Mouse (Mus musculus) G1E (cell line): ENCODE measurements around the gene Rbm25.

Source experiments
- CTCF ChIP-seq: IDR thresholded peaks from 2 replicates; pipeline ENCODE4 v1.5.1; 2012; ENCODE audit warnings: low read depth, low read length, inconsistent platforms, mixed read lengths
- GATA1 ChIP-seq: IDR thresholded peaks from 2 replicates; pipeline ENCODE4 v1.6.1; 2012; ENCODE audit warnings: borderline replicate concordance, low read length, inconsistent platforms, mixed read lengths
- TAL1 ChIP-seq: conservative IDR thresholded peaks from 2 replicates; pipeline ENCODE4 v1.6.1; 2012; ENCODE audit warnings: low read depth, low read length, inconsistent platforms, mixed read lengths

DNA sequence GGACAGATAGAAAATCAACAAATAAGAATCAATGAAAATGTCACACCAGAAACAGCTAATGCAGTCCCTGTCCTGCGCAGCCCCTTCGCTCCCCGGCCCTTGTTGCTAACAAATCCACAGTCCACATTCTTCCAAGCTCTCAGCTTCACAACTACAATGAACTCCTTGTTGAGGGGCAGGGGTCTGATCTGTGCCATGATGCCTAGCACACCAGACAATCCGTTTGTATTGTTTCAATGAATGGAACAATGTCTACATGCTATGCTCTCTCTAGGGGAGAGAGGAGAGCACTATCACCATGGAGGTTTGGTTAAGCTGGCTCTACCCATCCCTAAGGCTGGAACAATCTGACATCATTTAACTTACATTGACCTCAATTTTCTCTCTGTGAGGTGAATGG lies 48.3 kb upstream of the Rbm25 start:
- TF ChIP-seq CTCF (no peak), GATA1 (no peak), TAL1 (no peak)
